Mouse (Mus musculus): ENCODE results near the gene Tpmt. TPM values are rescaled to one million over a fixed set of nuclear protein-coding genes. Genes with fewer than 3 reads are reported as not detected.

The Tpmt gene
- polyA plus RNA-seq (2015; fragmentation: Nextera tagmentation; extraction: Ambion mirVana) = 19.6 and 20.7 TPM in 2 replicates

- peaks cover 9% of the 10 kb centered on the region for H3K36me3 ChIP-seq (ENCODE audit: control insufficient read depth, insufficient read depth, low read length)
- WGBS = 15% methylated on average over 10 of the region's 10 CpGs
These were observed at the start of gene Tpmt for GRCm38 (mm10) chr13:47044617-47044947. Tpmt (minus strand) TSS chr13:47044737.

GRCm38 (mm10) chr13:47093791-47094190 is 49.3 kb upstream of the Tpmt start:
- H3K9ac ChIP-seq (ENCODE audit: low read depth, low read length) = no peak overlapping the region
- H3K4me2 ChIP-seq (ENCODE audit: low read length) = no peak overlapping the region
- H3K4me3 ChIP-seq (ENCODE audit: low read depth, low read length) = no peak overlapping the region
- 91% methylated on average over 2 of the region's 2 CpGs for WGBS
- H3K9me3 ChIP-seq (replicated peaks; ENCODE audit: control insufficient read depth, low read length, poor library complexity, severe bottlenecking) = no peaks in the 10 kb centered on the region
- H3K36me3 ChIP-seq (ENCODE audit: control insufficient read depth, insufficient read depth, low read length) = peaks cover 12% of the 10 kb centered on the region
- no peak overlapping the region for H3K27ac ChIP-seq (ENCODE audit: low read length)
- H3K4me1 ChIP-seq (ENCODE audit: control insufficient read depth, insufficient read depth, low read length) = no peaks in the 10 kb centered on the region
- H3K27me3 ChIP-seq (ENCODE audit: control insufficient read depth, insufficient read depth, low read depth, low read length) = no peaks in the 10 kb centered on the region
- no peak for ATAC-seq

More at GRCm38 (mm10) chr13:47044617-47044947, at the start of gene Tpmt:
- H3K4me1 ChIP-seq (ENCODE audit: control insufficient read depth, insufficient read depth, low read length) = peaks cover 12% of the 10 kb centered on the region
- peak within 1 kb of the TSS; percentile 57 for H3K4me3 ChIP-seq (ENCODE audit: low read depth, low read length)
- peak within 1 kb of the TSS; percentile 83 for H3K27ac ChIP-seq (ENCODE audit: low read length)
- H3K4me2 ChIP-seq (ENCODE audit: low read length) = peak within 1 kb of the TSS; percentile 98
- peak within 1 kb of the TSS; percentile 69 for H3K9ac ChIP-seq (ENCODE audit: low read depth, low read length)
- no peaks in the 10 kb centered on the region for H3K27me3 ChIP-seq (ENCODE audit: control insufficient read depth, insufficient read depth, low read depth, low read length)
- H3K9me3 ChIP-seq (replicated peaks; ENCODE audit: control insufficient read depth, low read length, poor library complexity, severe bottlenecking) = no peaks in the 10 kb centered on the region
- no peak for ATAC-seq

GRCm38 (mm10) chr13:47089271-47089670 is 44.7 kb upstream of the Tpmt start:
- H3K9me3 ChIP-seq (replicated peaks; ENCODE audit: control insufficient read depth, low read length, poor library complexity, severe bottlenecking) = no peaks in the 10 kb centered on the region
- H3K36me3 ChIP-seq (ENCODE audit: control insufficient read depth, insufficient read depth, low read length) = peaks cover 12% of the 10 kb centered on the region
- no peak overlapping the region for H3K27ac ChIP-seq (ENCODE audit: low read length)
- H3K4me3 ChIP-seq (ENCODE audit: low read depth, low read length) = no peak overlapping the region
- no peaks in the 10 kb centered on the region for H3K4me1 ChIP-seq (ENCODE audit: control insufficient read depth, insufficient read depth, low read length)
- 95% methylated on average over 2 of the region's 2 CpGs for WGBS
- no peak overlapping the region for H3K4me2 ChIP-seq (ENCODE audit: low read length)
- ATAC-seq = no peak
- no peak overlapping the region for H3K9ac ChIP-seq (ENCODE audit: low read depth, low read length)
- H3K27me3 ChIP-seq (ENCODE audit: control insufficient read depth, insufficient read depth, low read depth, low read length) = no peaks in the 10 kb centered on the region

GRCm38 (mm10) chr13:47088433-47088832 is 43.9 kb upstream of the Tpmt start:
- Histone ChIP-seq H3K27me3 (ENCODE audit: control insufficient read depth, insufficient read depth, low read depth, low read length) (no peaks in the 10 kb centered on the region), H3K27ac (ENCODE audit: low read length) (no peak overlapping the region), H3K9ac (ENCODE audit: low read depth, low read length) (no peak overlapping the region), H3K9me3 (replicated peaks; ENCODE audit: control insufficient read depth, low read length, poor library complexity, severe bottlenecking) (no peaks in the 10 kb centered on the region), H3K36me3 (ENCODE audit: control insufficient read depth, insufficient read depth, low read length) (peaks cover 12% of the 10 kb centered on the region), H3K4me3 (ENCODE audit: low read depth, low read length) (no peak overlapping the region), H3K4me1 (ENCODE audit: control insufficient read depth, insufficient read depth, low read length) (no peaks in the 10 kb centered on the region), H3K4me2 (ENCODE audit: low read length) (no peak overlapping the region)
- ATAC-seq = no peak
- 92% methylated on average over 1 of the region's 1 CpGs for WGBS

- WGBS = 90% methylated on average over 4 of the region's 4 CpGs
- Histone ChIP-seq H3K4me3 (ENCODE audit: low read depth, low read length) (no peak overlapping the region), H3K9me3 (replicated peaks; ENCODE audit: control insufficient read depth, low read length, poor library complexity, severe bottlenecking) (no peaks in the 10 kb centered on the region), H3K27ac (ENCODE audit: low read length) (no peak overlapping the region), H3K9ac (ENCODE audit: low read depth, low read length) (no peak overlapping the region), H3K4me2 (ENCODE audit: low read length) (no peak overlapping the region), H3K27me3 (ENCODE audit: control insufficient read depth, insufficient read depth, low read depth, low read length) (no peaks in the 10 kb centered on the region), H3K4me1 (ENCODE audit: control insufficient read depth, insufficient read depth, low read length) (no peaks in the 10 kb centered on the region), H3K36me3 (ENCODE audit: control insufficient read depth, insufficient read depth, low read length) (peaks cover 26% of the 10 kb centered on the region)
- no peak for ATAC-seq
These were observed 36.5 kb upstream of the Tpmt start for GRCm38 (mm10) chr13:47080905-47081505.

GRCm38 (mm10) chr13:47078799-47079198 is 34.3 kb upstream of the Tpmt start:
- WGBS = 70% methylated on average over 5 of the region's 5 CpGs
- no peak overlapping the region for H3K27ac ChIP-seq (ENCODE audit: low read length)
- ATAC-seq = no peak

GRCm38 (mm10) chr13:47077367-47077766 is 32.8 kb upstream of the Tpmt start:
- Histone ChIP-seq H3K9me3 (replicated peaks; ENCODE audit: control insufficient read depth, low read length, poor library complexity, severe bottlenecking) (no peaks in the 10 kb centered on the region), H3K4me3 (ENCODE audit: low read depth, low read length) (no peak overlapping the region), H3K4me2 (ENCODE audit: low read length) (no peak overlapping the region), H3K36me3 (ENCODE audit: control insufficient read depth, insufficient read depth, low read length) (peaks cover 32% of the 10 kb centered on the region), H3K27me3 (ENCODE audit: control insufficient read depth, insufficient read depth, low read depth, low read length) (no peaks in the 10 kb centered on the region), H3K9ac (ENCODE audit: low read depth, low read length) (no peak overlapping the region), H3K4me1 (ENCODE audit: control insufficient read depth, insufficient read depth, low read length) (no peaks in the 10 kb centered on the region), H3K27ac (ENCODE audit: low read length) (no peak overlapping the region)
- no peak for ATAC-seq

More at GRCm38 (mm10) chr13:47078799-47079198, 34.3 kb upstream of the Tpmt start:
- no peak overlapping the region for H3K4me2 ChIP-seq (ENCODE audit: low read length)
- H3K27me3 ChIP-seq (ENCODE audit: control insufficient read depth, insufficient read depth, low read depth, low read length) = no peaks in the 10 kb centered on the region
- H3K36me3 ChIP-seq (ENCODE audit: control insufficient read depth, insufficient read depth, low read length) = peaks cover 32% of the 10 kb centered on the region
- no peak overlapping the region for H3K9ac ChIP-seq (ENCODE audit: low read depth, low read length)
- no peak overlapping the region for H3K4me3 ChIP-seq (ENCODE audit: low read depth, low read length)
- H3K4me1 ChIP-seq (ENCODE audit: control insufficient read depth, insufficient read depth, low read length) = no peaks in the 10 kb centered on the region
- no peaks in the 10 kb centered on the region for H3K9me3 ChIP-seq (replicated peaks; ENCODE audit: control insufficient read depth, low read length, poor library complexity, severe bottlenecking)

GRCm38 (mm10) chr13:47076156-47076555 is 31.6 kb upstream of the Tpmt start:
- peaks cover 31% of the 10 kb centered on the region for H3K36me3 ChIP-seq (ENCODE audit: control insufficient read depth, insufficient read depth, low read length)
- ATAC-seq = no peak
- WGBS = 90% methylated on average over 5 of the region's 5 CpGs

GRCm38 (mm10) chr13:47072484-47072883 is 27.9 kb upstream of the Tpmt start:
- ATAC-seq = no peak
- no peaks in the 10 kb centered on the region for H3K4me1 ChIP-seq (ENCODE audit: control insufficient read depth, insufficient read depth, low read length)
- no peak overlapping the region for H3K9ac ChIP-seq (ENCODE audit: low read depth, low read length)
- 93% methylated on average over 5 of the region's 5 CpGs for WGBS
- H3K4me2 ChIP-seq (ENCODE audit: low read length) = no peak overlapping the region
- no peaks in the 10 kb centered on the region for H3K27me3 ChIP-seq (ENCODE audit: control insufficient read depth, insufficient read depth, low read depth, low read length)
- no peak overlapping the region for H3K4me3 ChIP-seq (ENCODE audit: low read depth, low read length)
- H3K27ac ChIP-seq (ENCODE audit: low read length) = no peak overlapping the region
- H3K9me3 ChIP-seq (replicated peaks; ENCODE audit: control insufficient read depth, low read length, poor library complexity, severe bottlenecking) = no peaks in the 10 kb centered on the region
- H3K36me3 ChIP-seq (ENCODE audit: control insufficient read depth, insufficient read depth, low read length) = peaks cover 16% of the 10 kb centered on the region

More at GRCm38 (mm10) chr13:47076156-47076555, 31.6 kb upstream of the Tpmt start:
- Histone ChIP-seq H3K4me3 (ENCODE audit: low read depth, low read length) (no peak overlapping the region), H3K9ac (ENCODE audit: low read depth, low read length) (no peak overlapping the region), H3K27me3 (ENCODE audit: control insufficient read depth, insufficient read depth, low read depth, low read length) (no peaks in the 10 kb centered on the region), H3K27ac (ENCODE audit: low read length) (no peak overlapping the region), H3K4me1 (ENCODE audit: control insufficient read depth, insufficient read depth, low read length) (no peaks in the 10 kb centered on the region), H3K4me2 (ENCODE audit: low read length) (no peak overlapping the region), H3K9me3 (replicated peaks; ENCODE audit: control insufficient read depth, low read length, poor library complexity, severe bottlenecking) (no peaks in the 10 kb centered on the region)

Measured in midbrain, embryonic 16.5 days (tissue).